Mouse (Mus musculus) megakaryocyte, embryonic 14.5 days (primary cell): ENCODE measurements at regions not wholly inside any gene's neighbourhood (a gene's known extent, or its start where the extent isn't known, plus 50 kb on each side); places are given as distances from the start of the nearest gene placed in this dataset.
"Not testable (repeated sequence)": the region's sequence is repeated elsewhere in the genome, so short reads cannot be mapped to it uniquely, and the experiment has no call there.

Experiments
- H3K27me3 ChIP-seq: replicated peaks from 2 replicates; pipeline ENCODE3; 2012; ENCODE audit warnings: inconsistent platforms
- H3K36me3 ChIP-seq: replicated peaks from 2 replicates; pipeline ENCODE3; 2012; ENCODE audit warnings: low read length, inconsistent platforms, mixed read lengths
- H3K4me1 ChIP-seq: 2 replicates; pipeline ENCODE4 v1.6.1; 2012; ENCODE audit warnings: inconsistent platforms
- H3K4me3 ChIP-seq: replicated peaks from 2 replicates; pipeline ENCODE3; 2012; ENCODE audit warnings: moderate library complexity, mild to moderate bottlenecking, inconsistent platforms
- H3K9me3 ChIP-seq: 2 replicates; pipeline ENCODE4 v1.6.1; 2012; ENCODE audit warnings: inconsistent platforms
- FLI1 ChIP-seq: IDR thresholded peaks from 2 replicates; pipeline ENCODE4 v1.6.1; 2012; ENCODE audit warnings: low read length, inconsistent platforms, mixed read lengths
- GATA1 ChIP-seq: IDR thresholded peaks from 3 replicates; pipeline ENCODE4 v1.6.1; 2012; ENCODE audit warnings: mixed read lengths, low read length, inconsistent platforms, borderline replicate concordance

DNA sequence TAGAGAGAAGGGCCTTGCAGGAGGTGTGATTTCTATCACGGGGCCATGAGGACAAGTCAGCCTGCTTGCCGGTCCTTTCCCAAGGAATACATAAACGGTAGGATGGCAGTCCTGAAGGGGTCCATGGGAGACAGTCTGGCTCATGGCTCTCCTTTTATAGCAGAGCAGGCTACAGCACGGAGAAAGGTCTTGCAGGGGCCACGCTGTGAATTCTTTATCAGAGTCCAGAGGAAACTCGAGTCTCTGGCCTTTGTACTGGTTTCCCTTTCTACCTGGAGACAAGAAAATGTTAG is 1984.0 kb downstream of the 4930444P10Rik start:
- no peaks in the 10 kb centered on the region for H3K4me1 ChIP-seq
- no peaks in the 10 kb centered on the region for H3K36me3 ChIP-seq
- no peak overlapping the region for H3K4me3 ChIP-seq
- peaks cover 30% of the 10 kb centered on the region for H3K9me3 ChIP-seq
- TF ChIP-seq FLI1 (no peak), GATA1 (no peak)
- no peaks in the 10 kb centered on the region for H3K27me3 ChIP-seq

DNA sequence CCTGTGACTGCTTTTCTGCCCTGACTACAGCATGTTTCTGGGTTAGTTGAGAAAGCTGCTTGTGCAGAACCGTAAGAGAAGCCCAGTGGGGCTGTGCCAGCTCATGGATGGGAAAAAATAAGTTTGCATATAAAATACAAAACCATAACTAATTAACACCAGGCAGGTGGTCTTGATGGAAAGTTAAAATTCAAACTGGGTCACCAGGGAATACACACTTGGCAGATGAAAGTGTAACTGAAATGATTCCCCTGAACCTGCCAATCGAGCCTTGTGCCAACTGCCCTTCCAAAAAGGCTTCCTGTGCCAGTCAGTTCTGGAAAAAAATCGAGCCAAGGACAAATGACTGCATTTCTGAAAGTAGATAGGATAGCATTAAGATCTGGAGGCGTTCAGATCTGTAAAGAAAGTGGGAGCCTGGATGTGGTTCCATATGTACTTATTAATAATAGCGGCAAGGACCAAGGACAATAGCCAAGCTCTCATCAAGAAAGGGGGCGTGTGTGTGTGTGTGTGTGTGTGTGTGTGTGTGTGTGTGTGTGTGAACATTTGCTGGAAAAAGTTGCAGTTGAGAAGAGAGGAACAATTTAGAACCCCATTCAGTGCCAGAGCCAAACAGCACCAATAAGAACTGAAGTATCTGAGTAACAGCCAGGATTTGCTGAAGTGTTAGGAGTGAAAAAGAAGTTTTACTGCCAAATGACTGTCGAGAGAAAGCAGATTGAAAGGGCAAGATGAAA is 1984.5 kb downstream of the 4930444P10Rik start:
- no peaks in the 10 kb centered on the region for H3K4me1 ChIP-seq
- H3K9me3 ChIP-seq = peaks cover 30% of the 10 kb centered on the region
- no peaks in the 10 kb centered on the region for H3K36me3 ChIP-seq
- no peaks in the 10 kb centered on the region for H3K27me3 ChIP-seq
- no peak overlapping the region for H3K4me3 ChIP-seq
- TF ChIP-seq GATA1 (no peak), FLI1 (no peak)

DNA sequence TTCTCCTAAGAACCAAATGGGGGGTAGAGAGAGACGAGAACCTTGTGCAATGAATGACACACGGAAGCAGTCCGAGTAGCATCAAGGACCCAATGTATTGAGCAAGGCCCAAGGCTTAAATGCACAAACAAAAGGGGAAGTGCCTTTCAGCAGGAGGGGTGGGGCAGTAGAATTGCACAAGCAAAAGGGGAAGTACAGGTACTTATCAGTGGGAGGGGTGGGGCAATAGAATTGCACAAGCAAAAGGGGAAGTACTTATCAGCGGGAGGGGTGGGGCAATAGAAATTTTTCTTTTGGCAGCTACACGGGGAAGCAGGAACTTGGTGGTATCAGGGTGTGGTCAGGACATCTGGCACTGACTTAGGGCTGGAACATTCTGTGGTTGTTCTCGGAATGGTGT is 1987.6 kb downstream of the 4930444P10Rik start:
- not testable (repeated sequence) for H3K27me3 ChIP-seq

GRCm38 (mm10) chr1:14104529-14104928 is 1988.6 kb downstream of the 4930444P10Rik start:
- peaks cover 41% of the 10 kb centered on the region for H3K9me3 ChIP-seq
- no peaks in the 10 kb centered on the region for H3K27me3 ChIP-seq
- H3K4me3 ChIP-seq = no peak overlapping the region
- TF ChIP-seq GATA1 (no peak), FLI1 (no peak)
- no peaks in the 10 kb centered on the region for H3K36me3 ChIP-seq
- no peaks in the 10 kb centered on the region for H3K4me1 ChIP-seq

More for the DNA sequence above, 1987.6 kb downstream of the 4930444P10Rik start:
- not testable (repeated sequence) for H3K4me1 ChIP-seq, H3K4me3 ChIP-seq, H3K36me3 ChIP-seq
- peaks cover 39% of the 10 kb centered on the region for H3K9me3 ChIP-seq

- TF ChIP-seq FLI1 (no peak), GATA1 (no peak)
Measured at GRCm38 (mm10) chr1:14099031-14099430, 1994.1 kb downstream of the 4930444P10Rik start.

GRCm38 (mm10) chr1:14097567-14098228 is 1995.4 kb downstream of the 4930444P10Rik start:
- no peaks in the 10 kb centered on the region for H3K4me1 ChIP-seq
- H3K4me3 ChIP-seq = no peak overlapping the region
- H3K36me3 ChIP-seq = no peaks in the 10 kb centered on the region
- no peaks in the 10 kb centered on the region for H3K27me3 ChIP-seq
- peaks cover 23% of the 10 kb centered on the region for H3K9me3 ChIP-seq
- TF ChIP-seq GATA1 = no peak
- TF ChIP-seq FLI1 = no peak

More at GRCm38 (mm10) chr1:14099031-14099430, 1994.1 kb downstream of the 4930444P10Rik start:
- Histone ChIP-seq H3K27me3 (no peaks in the 10 kb centered on the region), H3K4me3 (no peak overlapping the region), H3K4me1 (no peaks in the 10 kb centered on the region), H3K36me3 (no peaks in the 10 kb centered on the region), H3K9me3 (peaks cover 29% of the 10 kb centered on the region)

GRCm38 (mm10) chr1:14064856-14065255 is 2028.3 kb downstream of the 4930444P10Rik start:
- no peak for TF ChIP-seq GATA1
- TF ChIP-seq FLI1 = no peak
- Histone ChIP-seq H3K27me3 (no peaks in the 10 kb centered on the region), H3K36me3 (no peaks in the 10 kb centered on the region), H3K9me3 (peaks cover 21% of the 10 kb centered on the region), H3K4me1 (no peaks in the 10 kb centered on the region), H3K4me3 (no peak overlapping the region)

GRCm38 (mm10) chr1:14036163-14036562 is 2057.0 kb downstream of the 4930444P10Rik start:
- Histone ChIP-seq H3K36me3 (no peaks in the 10 kb centered on the region), H3K27me3 (no peaks in the 10 kb centered on the region), H3K4me3 (no peak overlapping the region), H3K9me3 (peaks cover 4% of the 10 kb centered on the region), H3K4me1 (no peaks in the 10 kb centered on the region)
- no peak for TF ChIP-seq GATA1
- no peak for TF ChIP-seq FLI1

DNA sequence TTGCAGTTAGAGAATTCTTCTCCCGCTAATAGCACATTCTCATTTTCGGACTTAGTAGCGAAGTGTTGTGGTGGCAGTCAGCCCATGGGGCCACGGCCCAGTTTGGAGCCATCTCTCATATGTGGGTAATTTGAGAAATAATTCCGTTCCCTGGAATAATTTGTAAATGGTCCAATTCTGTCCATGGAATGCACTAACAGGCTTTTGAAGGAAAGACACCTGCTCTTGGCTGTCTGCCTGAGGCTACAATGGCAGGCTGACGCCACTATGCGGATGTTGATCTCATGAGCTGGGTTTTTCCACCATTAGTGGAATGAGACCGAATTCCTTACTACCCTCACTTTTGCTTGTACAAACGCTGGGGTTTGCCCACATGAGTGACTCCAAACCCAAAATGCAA is 2081.6 kb downstream of the 4930444P10Rik start:
- Histone ChIP-seq H3K27me3 (no peaks in the 10 kb centered on the region), H3K4me1 (no peaks in the 10 kb centered on the region), H3K9me3 (no peaks in the 10 kb centered on the region), H3K36me3 (no peaks in the 10 kb centered on the region), H3K4me3 (no peak overlapping the region)
- no peak for TF ChIP-seq GATA1
- no peak for TF ChIP-seq FLI1

DNA sequence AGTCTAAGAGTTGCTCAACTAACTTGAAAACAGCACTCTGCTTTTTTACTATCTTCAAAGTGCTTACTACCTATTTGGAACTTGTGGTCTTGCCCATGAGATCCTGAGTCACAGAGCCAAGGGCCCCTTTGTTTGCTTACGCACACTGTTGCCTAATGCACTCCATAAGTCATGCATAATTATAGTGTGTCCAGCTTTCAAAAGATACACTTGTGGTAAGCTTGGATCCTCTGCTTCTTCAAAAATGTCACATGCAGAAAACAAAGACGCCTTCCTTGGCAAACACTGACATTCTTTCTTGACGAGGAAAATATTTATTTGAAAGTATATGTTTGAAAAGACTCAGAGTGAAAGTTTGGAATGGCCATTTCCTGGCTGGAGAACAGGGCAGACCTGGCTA is 2082.3 kb downstream of the 4930444P10Rik start:
- Histone ChIP-seq H3K4me3 (no peak overlapping the region), H3K9me3 (no peaks in the 10 kb centered on the region), H3K4me1 (no peaks in the 10 kb centered on the region), H3K36me3 (no peaks in the 10 kb centered on the region), H3K27me3 (no peaks in the 10 kb centered on the region)
- no peak for TF ChIP-seq GATA1
- TF ChIP-seq FLI1 = no peak
